Mouse (Mus musculus): ENCODE measurements around the gene Rhobtb3.
"Not testable (repeated sequence)": the region's sequence is repeated elsewhere in the genome, so short reads cannot be mapped to it uniquely, and the experiment has no call there.

Gene Rhobtb3

DNA sequence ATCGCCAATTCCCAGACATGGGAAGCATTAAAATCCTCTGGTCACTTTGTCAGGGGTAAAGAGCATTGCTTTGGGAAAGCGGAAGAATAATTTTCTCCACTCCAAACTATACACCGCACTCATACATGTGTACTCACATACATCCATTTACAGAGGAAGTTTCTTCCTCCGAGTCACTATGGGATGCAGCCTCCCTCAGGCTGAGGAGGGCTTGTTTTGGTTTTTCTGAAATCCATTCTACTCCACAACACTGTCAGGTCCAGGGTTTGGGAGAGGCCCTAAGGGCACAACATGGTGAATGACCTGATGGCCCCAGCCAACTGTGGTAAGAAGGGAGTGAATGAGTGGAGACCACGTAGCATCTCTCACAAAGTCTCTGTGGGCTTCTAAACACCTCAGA is 14.7 kb downstream of the Rhobtb3 start:
- DNase-seq (ENCODE audit: low read depth, low spot score) = not testable (repeated sequence)

DNA sequence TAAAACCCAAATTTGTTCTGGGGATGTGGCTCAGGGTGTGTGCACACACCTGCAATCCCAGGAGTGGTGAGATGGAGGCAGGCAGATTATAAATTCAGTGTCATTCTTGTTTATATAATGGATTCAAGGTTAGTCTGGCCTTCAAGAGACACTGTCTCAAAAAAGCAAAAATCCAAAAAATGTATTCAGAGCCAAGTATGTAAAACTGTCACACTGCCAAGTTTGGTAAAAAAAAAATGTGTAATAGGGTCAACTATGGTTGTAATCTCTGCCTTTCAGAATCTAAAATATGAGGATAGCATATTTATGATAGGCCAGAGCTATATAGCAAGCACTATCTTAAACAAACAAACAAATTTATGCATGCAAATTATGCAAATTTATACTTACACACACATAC is 15.8 kb downstream of the Rhobtb3 start:
- no peak for DNase-seq (ENCODE audit: low read depth, low spot score)

DNA sequence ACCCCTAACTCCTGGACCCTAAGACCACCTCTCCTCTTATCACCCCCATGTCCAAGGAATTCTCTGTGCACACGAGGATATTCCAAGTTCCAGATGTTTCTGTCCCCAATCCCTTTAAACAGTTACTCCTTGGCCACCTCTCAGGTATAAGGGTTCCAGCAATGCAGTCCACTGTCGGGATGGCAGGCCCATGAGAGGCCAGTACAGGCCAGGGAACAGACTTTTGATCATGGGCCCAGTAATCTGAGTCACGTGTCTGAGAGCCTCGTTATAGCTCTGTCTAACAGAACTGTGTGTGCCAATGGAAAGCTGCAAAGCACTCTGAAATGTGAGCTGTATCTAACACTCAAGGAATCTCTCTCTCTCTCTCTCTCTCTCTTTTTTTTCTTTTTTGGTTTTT is 29.6 kb downstream of the Rhobtb3 start:
- no peak for DNase-seq (ENCODE audit: low read depth, low spot score)

DNA sequence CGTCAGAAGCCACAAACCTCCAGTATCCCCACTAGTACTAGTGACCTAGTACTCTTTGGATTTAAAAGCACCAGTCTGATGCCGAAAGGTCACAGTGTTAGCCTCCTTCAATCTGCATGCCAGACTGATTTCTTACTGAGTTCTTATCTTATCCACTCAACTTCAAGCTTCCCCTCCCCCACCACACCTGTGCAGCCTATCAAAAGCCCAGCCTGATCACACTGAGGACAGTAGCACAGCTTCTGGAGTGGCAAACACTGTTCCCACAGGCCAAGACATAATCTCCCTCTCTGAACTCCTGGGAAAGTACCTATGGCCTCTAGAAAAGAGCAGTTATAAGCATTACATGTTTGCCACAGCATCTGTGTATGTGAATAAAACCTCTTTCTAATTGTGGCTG is 35.5 kb downstream of the Rhobtb3 start:
- DNase-seq (ENCODE audit: low read depth, low spot score) = no peak

DNA sequence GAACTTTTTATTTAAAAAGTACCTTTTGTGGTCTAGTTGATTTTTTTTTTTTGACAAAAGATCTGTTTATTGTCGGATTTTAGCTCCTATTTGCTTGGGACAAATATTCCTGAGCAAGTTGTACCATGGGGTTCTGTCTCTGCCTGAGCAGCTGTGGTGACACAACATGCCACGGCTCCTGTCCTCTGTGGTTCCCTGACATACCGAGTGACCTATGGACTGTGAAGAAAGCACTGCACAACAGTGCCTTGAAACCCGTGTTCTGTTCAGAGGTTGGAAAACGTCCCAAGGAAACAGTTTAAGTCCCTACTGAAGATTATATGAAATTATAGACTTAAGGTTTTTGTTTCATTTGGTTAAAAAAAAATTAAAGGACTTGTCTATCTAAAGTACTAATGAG is 36.6 kb downstream of the Rhobtb3 start:
- no peak for DNase-seq (ENCODE audit: low read depth, low spot score)

DNA sequence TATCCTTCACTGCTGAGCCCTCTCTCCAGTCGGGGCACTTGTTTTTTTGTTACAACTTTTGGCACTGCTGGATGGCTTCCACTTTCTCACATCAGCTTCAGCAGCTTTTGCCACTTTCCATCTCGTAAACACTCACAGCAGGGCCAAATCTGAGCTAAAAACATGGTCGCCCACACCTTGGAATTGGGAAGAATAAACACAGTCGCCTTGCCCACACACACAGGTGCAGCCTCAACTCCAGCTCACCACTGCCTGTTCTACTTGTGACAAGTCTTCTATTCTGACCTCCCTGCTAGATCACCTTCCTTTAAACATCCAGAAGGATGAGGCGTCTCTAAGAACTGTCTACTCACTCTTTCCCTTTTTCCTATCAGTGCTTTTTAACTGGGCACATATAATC is 39.1 kb downstream of the Rhobtb3 start:
- no peak for DNase-seq (ENCODE audit: low read depth, low spot score)

DNA sequence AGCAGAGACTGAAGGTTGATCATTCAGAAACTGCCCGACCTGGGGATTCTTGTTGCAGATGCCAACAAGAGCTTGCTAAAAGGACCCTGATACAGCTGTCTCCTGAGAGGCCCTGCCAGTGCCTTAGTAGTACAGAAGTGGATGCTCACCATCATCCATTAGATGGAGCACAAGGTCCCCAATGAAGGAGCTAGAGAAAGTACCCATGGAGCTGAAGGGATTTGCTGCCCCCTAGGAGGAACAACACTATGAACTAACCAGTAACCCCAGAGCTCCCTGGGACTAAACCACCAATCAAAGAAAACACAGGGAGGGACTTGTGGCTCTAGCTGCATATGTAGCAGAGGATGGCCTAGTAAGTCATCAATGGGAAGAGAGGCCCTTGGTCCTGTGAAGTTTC is 42.8 kb downstream of the Rhobtb3 start:
- DNase-seq (ENCODE audit: low read depth, low spot score) = not testable (repeated sequence)

DNA sequence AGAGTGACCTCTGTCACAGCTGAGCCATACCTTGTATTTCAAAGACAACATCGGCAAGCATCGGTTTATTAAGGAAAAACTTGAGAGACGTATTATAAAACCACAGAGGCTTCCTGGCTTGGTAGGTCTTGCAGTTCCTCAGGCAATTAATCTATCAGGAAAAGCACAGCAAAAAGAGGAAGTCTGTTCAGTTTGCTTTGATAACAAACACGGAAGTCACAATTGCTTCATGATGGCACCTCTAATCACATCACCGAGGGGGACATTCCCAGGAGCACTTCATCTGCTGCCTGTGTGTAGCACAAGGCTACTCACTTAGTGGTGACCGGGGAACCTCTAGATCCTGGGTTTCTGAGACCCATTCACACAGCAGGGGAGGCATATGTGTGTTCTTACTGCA is 50.8 kb downstream of the Rhobtb3 start:
- no peak for DNase-seq (ENCODE audit: low read depth, low spot score)

DNA sequence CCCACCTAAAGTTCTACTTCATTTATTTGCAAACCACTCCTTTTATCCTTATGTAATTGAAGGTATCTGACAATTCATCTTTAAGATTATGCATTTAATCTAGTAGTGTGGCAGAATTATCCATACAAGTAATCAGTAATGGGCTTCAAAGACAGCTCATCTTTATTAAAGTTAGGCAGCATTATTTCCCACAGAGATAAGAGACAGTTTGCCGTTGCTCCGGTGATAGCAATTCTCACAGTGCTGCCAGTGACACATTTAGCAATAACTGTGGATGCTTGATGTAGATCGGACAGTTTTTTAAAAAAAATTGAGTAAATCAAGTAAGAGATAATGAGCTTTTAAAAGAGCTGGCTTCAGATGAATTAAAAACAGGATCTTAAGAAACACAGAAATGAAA is 51.4 kb downstream of the Rhobtb3 start:
- no peak for DNase-seq (ENCODE audit: low read depth, low spot score)

DNA sequence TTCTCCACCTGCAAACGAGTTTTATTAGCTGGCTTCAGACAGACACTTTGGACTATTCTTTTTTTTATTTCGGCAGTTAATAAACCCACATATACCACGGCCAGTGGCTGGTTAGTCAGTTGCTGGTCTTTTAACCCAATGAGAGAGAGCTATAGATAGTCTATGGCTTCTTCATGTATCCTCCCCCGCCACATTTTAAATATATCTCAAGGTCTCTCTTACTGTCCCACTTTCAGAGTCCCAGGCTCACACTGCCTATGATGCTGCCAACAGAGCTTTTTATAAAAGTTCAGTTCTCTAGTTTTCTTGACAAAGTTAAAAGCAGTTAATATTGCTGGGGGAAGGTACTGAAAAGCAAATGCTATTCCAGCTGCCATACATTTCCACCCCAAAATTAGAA is 51.9 kb downstream of the Rhobtb3 start:
- no peak for DNase-seq (ENCODE audit: low read depth, low spot score)

DNA sequence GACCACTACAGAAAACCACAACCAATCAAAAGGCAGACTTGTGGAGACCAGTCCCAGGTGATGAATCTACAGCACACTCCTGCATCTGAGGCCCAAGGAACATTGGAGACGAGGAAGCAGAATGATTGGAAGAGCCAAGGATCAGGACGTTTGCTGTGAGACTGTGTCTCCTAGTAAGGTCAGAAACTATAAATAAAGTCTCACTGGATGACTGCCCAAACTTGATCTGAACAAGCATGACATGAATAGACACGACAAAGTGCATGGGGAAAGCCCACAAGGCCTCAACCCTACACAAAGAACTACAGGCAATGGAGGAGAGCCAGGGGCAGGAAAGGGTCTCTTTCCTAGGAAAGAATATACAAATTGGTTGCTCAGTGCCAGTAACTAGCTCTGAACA is 59.9 kb downstream of the Rhobtb3 start:
- DNase-seq (ENCODE audit: low read depth, low spot score) = no peak

DNA sequence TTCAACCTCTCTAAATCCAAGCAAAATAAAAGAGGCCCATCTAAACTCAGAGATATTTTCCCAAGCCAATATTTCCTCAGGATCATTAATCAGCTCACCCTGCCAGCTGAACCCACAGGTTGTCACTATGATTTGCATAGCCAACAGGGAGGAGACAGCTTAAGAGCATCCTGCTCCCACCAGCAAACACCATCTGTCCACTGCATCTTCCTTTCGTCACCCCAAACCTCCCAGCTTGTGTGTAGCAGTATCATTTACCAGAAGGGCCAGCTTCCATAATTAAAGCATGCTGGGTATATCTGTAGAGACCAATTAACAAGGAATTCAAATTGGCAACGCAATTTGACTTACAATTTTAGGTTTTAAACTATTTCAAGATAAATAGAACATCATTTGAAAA is 63.2 kb downstream of the Rhobtb3 start:
- no peak for DNase-seq (ENCODE audit: low read depth, low spot score)

DNA sequence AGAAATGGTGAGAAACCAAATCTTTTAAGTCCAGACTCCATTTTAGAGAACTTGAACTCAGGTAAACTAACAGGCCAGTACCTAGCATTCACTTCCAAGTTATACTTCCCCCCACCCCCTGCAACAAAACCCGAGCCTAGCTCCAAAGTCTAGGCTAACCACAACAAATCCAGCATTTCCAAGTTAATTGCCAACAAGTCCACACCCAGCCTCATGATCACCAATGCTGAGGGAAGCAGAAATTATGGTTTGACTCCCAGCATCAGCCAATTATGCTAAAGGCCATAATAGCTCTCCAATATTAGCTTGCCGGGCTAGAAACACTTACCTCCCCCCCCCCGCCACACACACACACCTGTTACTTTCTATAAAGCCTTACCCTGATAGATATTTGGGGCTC is 64.0 kb downstream of the Rhobtb3 start:
- DNase-seq (ENCODE audit: low read depth, low spot score) = no peak

DNA sequence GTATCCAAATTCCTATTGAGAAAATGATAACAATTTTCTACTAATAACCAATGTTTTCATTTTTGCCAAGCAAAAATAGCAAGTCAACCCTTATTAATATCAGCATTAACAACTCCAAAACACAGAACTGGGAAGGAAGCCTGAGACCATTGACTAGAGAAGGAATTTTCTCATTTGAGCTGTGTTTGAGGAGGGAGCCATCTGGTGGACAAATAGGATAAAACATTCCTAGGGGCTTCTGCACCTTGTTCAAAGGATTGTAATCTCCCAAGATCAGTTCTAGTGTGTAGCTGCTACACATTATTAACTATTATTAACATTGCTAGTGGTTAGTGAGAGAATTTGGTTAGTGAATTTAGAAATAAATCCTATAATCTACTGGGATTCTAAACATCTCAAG is 65.8 kb downstream of the Rhobtb3 start:
- DNase-seq (ENCODE audit: low read depth, low spot score) = peak; percentile 74

DNA sequence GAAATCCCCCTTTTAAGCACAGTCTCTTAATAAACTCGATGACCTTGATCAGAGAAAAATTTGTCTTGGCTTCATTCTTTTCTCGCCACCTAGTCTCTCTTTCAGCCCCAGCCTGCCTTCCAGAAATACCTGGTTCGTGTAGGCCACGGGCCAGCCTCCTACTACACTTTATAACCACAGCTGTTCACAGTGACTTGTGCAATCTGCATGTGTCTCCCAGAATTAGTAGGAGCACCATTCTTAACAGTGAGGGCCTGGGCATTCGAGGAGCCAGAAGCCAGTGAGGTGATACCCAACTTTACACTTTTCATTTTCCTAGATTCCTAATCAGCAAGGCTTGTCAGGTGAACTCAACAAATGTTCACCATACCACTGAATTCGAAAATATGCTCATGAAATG is 67.1 kb downstream of the Rhobtb3 start:
- DNase-seq (ENCODE audit: low read depth, low spot score) = no peak

DNA sequence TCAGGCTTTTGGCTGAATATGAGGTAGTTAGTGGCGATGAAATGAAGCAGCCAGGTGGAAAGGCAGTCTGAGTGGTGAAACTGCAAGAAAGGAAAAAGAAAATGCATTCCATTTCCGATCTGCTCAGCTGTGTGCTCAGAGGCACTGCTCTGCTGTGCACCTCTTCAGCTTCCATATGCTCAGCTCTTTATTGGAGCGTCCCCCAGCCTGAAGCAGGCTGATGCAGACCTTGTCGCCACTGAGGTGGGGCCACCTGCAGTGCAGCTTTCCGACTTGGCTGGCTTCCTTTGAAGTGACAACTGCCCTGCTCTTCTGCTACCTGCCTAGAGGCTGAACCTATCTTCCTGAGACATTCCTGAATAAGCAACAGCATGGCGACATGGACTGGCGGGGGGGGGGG is 67.5 kb downstream of the Rhobtb3 start:
- peak; percentile 32 for DNase-seq (ENCODE audit: low read depth, low spot score)

DNA sequence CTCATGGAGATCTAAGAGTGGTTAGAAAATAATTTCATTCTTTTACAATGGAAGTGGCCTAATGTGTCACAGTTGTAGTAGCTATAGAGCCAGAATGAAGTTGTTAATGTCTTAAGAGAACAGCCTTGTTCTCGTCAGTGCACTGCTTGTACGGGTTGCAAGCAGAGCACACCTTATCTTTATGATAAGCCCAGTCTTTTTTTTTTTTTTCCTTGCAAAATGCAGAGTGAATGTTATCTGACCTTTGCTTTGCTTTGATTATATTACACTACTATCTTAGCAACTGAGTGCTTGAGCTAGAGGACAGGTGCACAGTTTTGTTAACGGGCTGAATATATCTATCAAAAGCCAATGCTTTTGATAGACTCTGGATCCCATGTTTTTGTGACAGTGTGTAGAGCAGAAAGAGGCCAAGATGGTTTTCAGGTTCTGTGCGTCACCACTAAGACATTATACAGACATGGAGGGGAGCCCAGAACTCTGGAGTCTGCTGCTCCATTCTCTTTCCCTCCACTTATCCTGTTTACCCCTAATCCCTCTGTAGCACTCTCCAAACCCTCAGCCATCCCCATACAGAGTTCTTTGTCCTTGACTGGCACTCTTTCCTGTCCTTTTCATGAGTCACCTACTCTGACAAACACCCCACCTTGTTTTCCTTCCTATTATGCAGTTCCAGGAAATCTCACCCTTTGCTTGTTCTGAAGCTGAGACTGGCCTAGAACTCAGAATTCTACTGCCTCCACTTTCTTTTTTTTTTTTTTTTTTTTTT is 68.9 kb downstream of the Rhobtb3 start:
- peak; percentile 44 for DNase-seq (ENCODE audit: low read depth, low spot score)

DNA sequence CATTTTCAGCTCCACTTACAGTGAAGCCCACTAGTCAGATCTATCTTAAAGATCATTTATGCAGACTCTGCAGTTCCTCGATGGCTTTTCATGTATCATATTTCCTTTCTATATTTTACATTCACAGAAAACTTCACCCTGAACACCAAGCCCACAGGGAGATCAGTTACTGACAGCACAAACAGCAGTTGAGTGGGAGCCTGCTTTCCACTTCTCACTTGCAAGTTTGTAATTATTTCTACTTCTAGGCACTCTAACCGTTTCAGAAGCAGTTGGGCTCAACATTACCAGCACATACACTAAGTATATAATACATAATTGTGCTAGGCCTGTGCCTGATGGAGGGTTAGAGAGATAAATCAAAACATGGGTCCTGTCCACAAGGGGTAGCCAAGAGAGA is 75.8 kb downstream of the Rhobtb3 start:
- no peak for DNase-seq (ENCODE audit: low read depth, low spot score)

DNA sequence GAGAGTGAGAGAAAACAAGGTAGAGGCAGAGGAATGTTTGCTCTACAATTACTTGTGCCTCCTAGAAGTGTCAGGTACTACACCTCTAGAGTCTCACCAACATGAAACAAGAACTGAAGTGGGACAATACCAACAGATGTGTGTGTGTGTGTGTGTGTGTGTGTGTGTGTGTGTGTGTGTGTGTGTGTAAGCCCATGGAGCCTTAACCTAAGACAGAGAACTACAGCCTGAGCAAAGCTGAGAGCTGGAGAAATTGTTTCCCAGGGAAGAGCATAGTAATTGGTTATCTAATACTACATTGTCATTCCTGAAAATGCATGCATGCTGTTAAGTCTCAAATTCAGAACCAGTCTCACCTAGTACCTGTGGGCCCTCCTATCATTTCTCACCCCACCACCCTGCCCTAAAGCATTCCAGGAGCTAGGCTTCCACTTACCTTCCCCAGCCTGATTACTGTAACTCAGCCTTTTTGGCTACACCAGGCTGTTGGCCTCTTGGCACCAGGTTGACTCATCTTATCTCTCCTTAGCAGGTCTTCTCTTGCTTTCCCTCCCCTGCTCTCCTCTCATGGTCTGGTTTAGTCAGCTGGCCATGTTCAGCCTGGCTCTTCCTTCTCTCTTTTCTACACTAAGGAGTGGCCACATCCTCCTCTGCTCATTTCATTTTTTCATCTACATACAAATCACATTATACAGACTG is 78.1 kb downstream of the Rhobtb3 start:
- DNase-seq (ENCODE audit: low read depth, low spot score) = no peak

DNA sequence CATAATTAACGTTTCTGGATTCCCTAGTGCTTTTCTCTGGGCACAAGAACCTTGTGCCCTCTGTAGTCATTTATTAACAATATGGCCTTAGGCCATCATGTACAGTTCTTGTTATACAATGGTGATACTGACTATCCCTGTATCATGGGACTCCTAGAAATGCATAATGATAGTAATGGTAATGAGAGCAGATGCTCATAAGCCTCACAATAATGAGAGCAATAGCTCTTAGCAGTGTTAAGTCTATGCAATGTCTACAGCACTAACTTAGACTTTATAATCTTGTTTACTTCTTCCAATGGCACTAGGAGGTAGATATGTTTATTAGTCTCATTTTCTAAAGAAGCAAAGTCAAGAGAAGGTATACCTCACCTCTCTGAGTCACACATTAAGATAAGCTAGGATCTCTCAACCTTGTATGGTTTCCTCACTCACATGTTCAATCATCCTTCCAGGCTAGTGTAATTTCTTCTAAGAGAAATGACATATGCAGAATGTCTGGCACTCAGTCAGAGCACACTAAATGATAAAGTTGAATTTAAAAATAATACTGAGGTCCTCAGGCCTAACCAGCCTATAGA is 84.4 kb downstream of the Rhobtb3 start:
- no peak for DNase-seq (ENCODE audit: low read depth, low spot score)

DNA sequence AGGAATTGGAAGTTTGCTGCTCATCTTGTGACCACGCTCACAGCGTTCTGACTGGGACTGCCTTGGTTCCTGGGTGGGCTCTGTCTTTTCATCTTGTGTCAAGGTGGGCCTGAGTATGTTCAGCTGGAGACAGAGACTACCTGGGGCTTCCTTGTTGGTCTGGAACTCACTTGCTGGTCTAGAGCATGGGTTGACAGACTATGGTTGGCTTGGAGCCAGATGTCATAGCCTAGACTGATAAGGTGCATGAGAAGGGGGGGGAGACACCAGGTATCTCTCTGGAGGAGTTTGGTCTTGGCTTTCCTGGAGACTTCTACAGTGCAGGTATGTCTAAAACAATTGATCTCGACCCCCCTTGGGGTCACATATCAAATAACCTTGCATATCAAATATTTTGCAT is 90.6 kb downstream of the Rhobtb3 start:
- no peak for DNase-seq (ENCODE audit: low read depth, low spot score)

DNA sequence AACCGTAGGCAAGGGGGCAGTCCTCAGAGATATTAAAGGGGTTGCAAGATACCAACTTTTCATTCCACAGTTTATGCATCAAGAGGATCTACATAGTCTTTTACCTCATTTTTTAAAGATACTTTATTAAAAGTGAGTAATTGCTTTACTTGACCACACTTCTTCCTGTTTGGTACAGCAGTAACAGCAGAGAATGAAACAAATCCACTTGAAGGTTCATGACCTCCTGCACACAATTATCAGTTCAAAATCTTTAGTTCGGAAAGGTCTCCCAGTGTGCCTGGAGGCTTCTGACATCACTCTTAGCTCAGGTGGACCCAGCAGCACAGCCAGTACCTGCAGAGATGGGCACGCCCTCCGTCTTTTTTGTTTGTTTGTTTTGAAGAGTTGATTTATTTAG is 91.7 kb downstream of the Rhobtb3 start:
- no peak for DNase-seq (ENCODE audit: low read depth, low spot score)

DNA sequence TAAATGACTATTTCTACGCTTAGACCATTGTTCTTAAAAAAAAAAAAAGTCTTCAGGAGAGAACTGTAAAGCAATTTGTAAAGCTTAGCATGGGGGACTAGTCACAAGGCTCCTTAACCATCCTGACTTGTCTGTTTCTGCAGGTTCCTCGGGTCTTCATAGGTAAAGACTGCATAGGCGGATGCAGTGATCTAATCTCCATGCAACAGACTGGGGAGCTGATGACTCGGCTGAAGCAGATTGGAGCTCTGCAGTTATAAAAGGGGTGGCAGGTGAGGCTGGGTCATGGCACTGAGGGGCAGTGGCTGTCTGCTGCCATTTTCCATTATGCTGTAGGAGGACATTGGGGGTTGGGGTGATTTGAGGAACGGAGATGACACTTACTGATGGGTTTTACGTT is 96.7 kb downstream of the Rhobtb3 start:
- no peak for DNase-seq (ENCODE audit: low read depth, low spot score)

All from R1 (cell line).